Mouse (Mus musculus): Measurements from ENCODE around the gene Rps6ka5. TPM values are rescaled to one million over a fixed set of nuclear protein-coding genes. Genes with fewer than 3 reads are reported as not detected.
A peak's percentile ranks its signal among the peaks of the same experiment; 100 is the strongest.

Rps6ka5 gene
- polyA plus RNA-seq, 1 experiment from 2014 or later = 2.2 TPM

GRCm38 (mm10) chr12:100613192-100613700, 113.5 kb downstream of the Rps6ka5 start:
- no peak for ATAC-seq
- Histone ChIP-seq H3K36me3 (no peaks in the 10 kb centered on the region), H3K27me3 (replicated peaks) (no peaks in the 10 kb centered on the region), H3K9ac (no peak overlapping the region), H3K4me2 (no peak overlapping the region), H3K4me3 (no peak overlapping the region), H3K4me1 (0 out of 2 replicates have a peak, but pooled peaks cover 7% of the 10 kb centered on the region), H3K27ac (no peak overlapping the region), H3K9me3 (replicated peaks) (no peaks in the 10 kb centered on the region)
- WGBS (ENCODE audit: insufficient replicate concordance) = 45% methylated on average over 5 of the region's 5 CpGs

- no peak for ATAC-seq
- H3K9ac ChIP-seq = no peak overlapping the region
- H3K4me1 ChIP-seq = 0 out of 2 replicates have a peak, but pooled peaks cover 7% of the 10 kb centered on the region
- no peaks in the 10 kb centered on the region for H3K9me3 ChIP-seq (replicated peaks)
- no peak overlapping the region for H3K27ac ChIP-seq
- no peaks in the 10 kb centered on the region for H3K27me3 ChIP-seq (replicated peaks)
- WGBS (ENCODE audit: insufficient replicate concordance) = 66% methylated on average over 5 of the region's 5 CpGs
- no peak overlapping the region for H3K4me2 ChIP-seq
- H3K36me3 ChIP-seq = no peaks in the 10 kb centered on the region
- H3K4me3 ChIP-seq = no peak overlapping the region
Observed at GRCm38 (mm10) chr12:100609766-100610165, 117.0 kb downstream of the Rps6ka5 start.

GRCm38 (mm10) chr12:100609064-100609463, 117.7 kb downstream of the Rps6ka5 start:
- Histone ChIP-seq H3K4me1 (0 out of 2 replicates have a peak, but pooled peaks cover 7% of the 10 kb centered on the region), H3K9ac (no peak overlapping the region), H3K36me3 (no peaks in the 10 kb centered on the region), H3K27me3 (replicated peaks) (no peaks in the 10 kb centered on the region), H3K9me3 (replicated peaks) (no peaks in the 10 kb centered on the region), H3K27ac (no peak overlapping the region), H3K4me3 (no peak overlapping the region), H3K4me2 (no peak overlapping the region)
- WGBS (ENCODE audit: insufficient replicate concordance) = 52% methylated on average over 5 of the region's 5 CpGs
- no peak for ATAC-seq

- 0 out of 2 replicates have a peak, but pooled peaks cover 3% of the 10 kb centered on the region for H3K4me1 ChIP-seq
- no peak overlapping the region for H3K4me3 ChIP-seq
- WGBS (ENCODE audit: insufficient replicate concordance) = 76% methylated on average over 1 of the region's 1 CpGs
- no peak overlapping the region for H3K9ac ChIP-seq
- no peaks in the 10 kb centered on the region for H3K9me3 ChIP-seq (replicated peaks)
- no peak overlapping the region for H3K27ac ChIP-seq
- ATAC-seq = no peak
- H3K36me3 ChIP-seq = no peaks in the 10 kb centered on the region
- no peaks in the 10 kb centered on the region for H3K27me3 ChIP-seq (replicated peaks)
- no peak overlapping the region for H3K4me2 ChIP-seq
Observed at GRCm38 (mm10) chr12:100606733-100607132, 120.0 kb downstream of the Rps6ka5 start.

GRCm38 (mm10) chr12:100605596-100605995, 121.2 kb downstream of the Rps6ka5 start:
- H3K4me2 ChIP-seq = no peak overlapping the region
- no peak overlapping the region for H3K4me3 ChIP-seq
- WGBS (ENCODE audit: insufficient replicate concordance) = 67% methylated on average over 3 of the region's 3 CpGs
- no peak overlapping the region for H3K27ac ChIP-seq
- no peaks in the 10 kb centered on the region for H3K27me3 ChIP-seq (replicated peaks)
- no peak for ATAC-seq
- 0 out of 2 replicates have a peak, but pooled peaks cover 3% of the 10 kb centered on the region for H3K4me1 ChIP-seq
- H3K36me3 ChIP-seq = no peaks in the 10 kb centered on the region
- H3K9ac ChIP-seq = no peak overlapping the region
- no peaks in the 10 kb centered on the region for H3K9me3 ChIP-seq (replicated peaks)

- H3K4me1 ChIP-seq = 0 out of 2 replicates have a peak, but pooled peaks cover 2% of the 10 kb centered on the region
- WGBS (ENCODE audit: insufficient replicate concordance) = 0% methylated on average over 1 of the region's 1 CpGs
Observed at GRCm38 (mm10) chr12:100604540-100604939, 122.2 kb downstream of the Rps6ka5 start.

GRCm38 (mm10) chr12:100594700-100595099, 132.1 kb downstream of the Rps6ka5 start:
- Histone ChIP-seq H3K9ac (no peak overlapping the region), H3K36me3 (no peaks in the 10 kb centered on the region), H3K9me3 (replicated peaks) (no peaks in the 10 kb centered on the region), H3K27me3 (replicated peaks) (no peaks in the 10 kb centered on the region), H3K4me1 (0 out of 2 replicates have a peak, but pooled peaks cover 2% of the 10 kb centered on the region), H3K4me3 (no peak overlapping the region), H3K27ac (no peak overlapping the region), H3K4me2 (no peak overlapping the region)
- WGBS (ENCODE audit: insufficient replicate concordance) = 24% methylated on average over 3 of the region's 3 CpGs
- ATAC-seq = peak; percentile 80

More at GRCm38 (mm10) chr12:100604540-100604939, 122.2 kb downstream of the Rps6ka5 start:
- Histone ChIP-seq H3K36me3 (no peaks in the 10 kb centered on the region), H3K27ac (no peak overlapping the region), H3K4me2 (no peak overlapping the region), H3K9ac (no peak overlapping the region), H3K9me3 (replicated peaks) (no peaks in the 10 kb centered on the region), H3K4me3 (no peak overlapping the region), H3K27me3 (replicated peaks) (no peaks in the 10 kb centered on the region)
- ATAC-seq = peak; percentile 71; the same call in 1 of the 2 replicates

DNA sequence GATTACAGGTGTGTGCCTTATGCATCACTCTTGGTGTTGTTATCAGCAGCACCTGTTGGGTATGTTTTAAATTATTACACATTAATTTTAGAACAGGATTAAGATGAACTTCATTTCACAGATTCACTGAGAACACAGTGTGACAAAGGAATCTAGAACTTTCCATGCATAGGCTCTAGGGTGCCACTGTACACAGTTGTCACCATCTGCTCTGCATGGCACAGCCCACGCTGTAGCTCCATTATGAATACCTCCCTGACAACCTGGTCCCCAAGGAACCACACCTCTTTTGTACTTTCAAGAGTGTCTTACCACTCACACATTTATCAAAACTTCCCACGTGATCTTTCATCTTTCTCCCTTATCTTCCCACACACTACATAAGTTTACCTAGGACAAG, 140.2 kb downstream of the Rps6ka5 start:
- no peaks in the 10 kb centered on the region for H3K9me3 ChIP-seq (replicated peaks)
- H3K4me3 ChIP-seq = no peak overlapping the region
- 66% methylated on average over 2 of the region's 2 CpGs for WGBS (ENCODE audit: insufficient replicate concordance)
- no peaks in the 10 kb centered on the region for H3K4me1 ChIP-seq
- H3K4me2 ChIP-seq = no peak overlapping the region
- ATAC-seq = no peak
- no peak overlapping the region for H3K9ac ChIP-seq
- H3K27ac ChIP-seq = no peak overlapping the region
- H3K27me3 ChIP-seq (replicated peaks) = no peaks in the 10 kb centered on the region
- no peaks in the 10 kb centered on the region for H3K36me3 ChIP-seq

- H3K9ac ChIP-seq = no peak overlapping the region
- no peaks in the 10 kb centered on the region for H3K9me3 ChIP-seq (replicated peaks)
- H3K27me3 ChIP-seq (replicated peaks) = no peaks in the 10 kb centered on the region
- H3K36me3 ChIP-seq = no peaks in the 10 kb centered on the region
- H3K4me3 ChIP-seq = no peak overlapping the region
- no peak overlapping the region for H3K27ac ChIP-seq
- no peaks in the 10 kb centered on the region for H3K4me1 ChIP-seq
- no peak overlapping the region for H3K4me2 ChIP-seq
- ATAC-seq = no peak
- 84% methylated on average over 2 of the region's 2 CpGs for WGBS (ENCODE audit: insufficient replicate concordance)
Observed at GRCm38 (mm10) chr12:100579221-100579620, 147.6 kb downstream of the Rps6ka5 start.

DNA sequence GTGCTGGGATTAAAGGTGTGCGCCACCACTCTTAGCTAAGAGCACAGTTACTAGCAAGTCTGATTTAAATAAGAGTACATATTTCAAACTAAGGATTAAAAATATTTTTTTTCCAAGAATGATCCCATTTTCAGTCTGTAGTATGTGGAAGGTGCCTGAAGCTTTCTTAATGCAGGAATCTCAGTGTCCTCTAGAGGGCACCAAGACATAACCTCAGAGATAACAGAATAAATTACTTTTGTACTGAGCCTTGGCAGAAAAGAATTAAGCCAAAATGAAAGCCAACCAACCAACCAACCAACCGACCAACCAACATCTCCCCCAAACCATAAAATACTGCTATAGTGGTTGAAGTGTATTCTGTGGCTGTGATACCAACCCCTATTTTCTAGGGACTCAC, 148.5 kb downstream of the Rps6ka5 start:
- no peaks in the 10 kb centered on the region for H3K27me3 ChIP-seq (replicated peaks)

DNA sequence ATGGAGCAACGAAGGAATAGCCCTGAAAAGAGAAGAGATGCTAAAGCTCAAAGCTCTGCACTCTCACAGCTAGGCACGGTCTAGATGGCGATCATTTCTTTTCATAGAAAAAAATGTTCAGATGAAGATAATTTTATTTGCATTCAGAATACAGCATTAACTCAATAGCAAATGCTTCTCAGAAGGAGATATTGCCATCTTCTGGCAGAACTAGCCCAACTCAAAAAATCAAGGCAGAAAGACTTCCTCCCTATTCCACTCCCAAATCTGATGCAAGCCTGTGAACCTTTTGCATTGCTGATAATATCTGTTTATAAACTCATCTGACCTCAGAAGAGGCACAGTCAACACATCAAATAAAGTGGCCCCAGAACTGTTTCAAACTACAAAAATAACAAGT, 151.0 kb downstream of the Rps6ka5 start:
- 82% methylated on average over 3 of the region's 3 CpGs for WGBS (ENCODE audit: insufficient replicate concordance)
- Histone ChIP-seq H3K9ac (no peak overlapping the region), H3K27ac (no peak overlapping the region), H3K4me3 (no peak overlapping the region), H3K4me2 (no peak overlapping the region), H3K27me3 (replicated peaks) (no peaks in the 10 kb centered on the region), H3K9me3 (replicated peaks) (no peaks in the 10 kb centered on the region), H3K36me3 (0 out of 2 replicates have a peak, but pooled peaks cover 3% of the 10 kb centered on the region), H3K4me1 (no peaks in the 10 kb centered on the region)
- no peak for ATAC-seq

More for the DNA sequence above, 148.5 kb downstream of the Rps6ka5 start:
- no peaks in the 10 kb centered on the region for H3K9me3 ChIP-seq (replicated peaks)
- WGBS (ENCODE audit: insufficient replicate concordance) = 43% methylated on average over 2 of the region's 2 CpGs
- no peak for ATAC-seq
- no peak overlapping the region for H3K4me3 ChIP-seq
- H3K27ac ChIP-seq = no peak overlapping the region
- H3K9ac ChIP-seq = no peak overlapping the region
- 0 out of 2 replicates have a peak, but pooled peaks cover 3% of the 10 kb centered on the region for H3K36me3 ChIP-seq
- no peaks in the 10 kb centered on the region for H3K4me1 ChIP-seq
- H3K4me2 ChIP-seq = no peak overlapping the region

- H3K27ac ChIP-seq = no peak overlapping the region
- H3K27me3 ChIP-seq (replicated peaks) = no peaks in the 10 kb centered on the region
- no peaks in the 10 kb centered on the region for H3K9me3 ChIP-seq (replicated peaks)
- no peak overlapping the region for H3K4me3 ChIP-seq
- WGBS (ENCODE audit: insufficient replicate concordance) = 83% methylated on average over 12 of the region's 12 CpGs
- peaks cover 4% of the 10 kb centered on the region; the same call in 1 of the 2 replicates for H3K4me1 ChIP-seq
- ATAC-seq = no peak
- H3K36me3 ChIP-seq = 0 out of 2 replicates have a peak, but pooled peaks cover 3% of the 10 kb centered on the region
- H3K9ac ChIP-seq = no peak overlapping the region
- H3K4me2 ChIP-seq = no peak overlapping the region
Observed at GRCm38 (mm10) chr12:100570522-100571072, 156.2 kb downstream of the Rps6ka5 start.

All from liver, embryonic 12.5 days (tissue).